Mouse (Mus musculus) c-Kit-positive CD71-positive TER-119-negative erythroid progenitor cells, embryonic 14.5 days (primary cell): ENCODE measurements at regions not wholly inside any gene's neighbourhood (a gene's known extent, or its start where the extent isn't known, plus 50 kb on each side); places are given as distances from the start of the nearest gene placed in this dataset.
"Not testable (repeated sequence)": the region's sequence is repeated elsewhere in the genome, so short reads cannot be mapped to it uniquely, and the experiment has no call there.

Source experiments
- DNase-seq: peaks from one replicate; pipeline ENCODE4 v3.0.0-alpha.2; 2013; ENCODE audit warnings: low read depth

GRCm38 (mm10) chr2:166322668-166323043 is 167.2 kb upstream of the Sulf2 start:
- no peak for DNase-seq

- no peak for DNase-seq
Measured at GRCm38 (mm10) chr2:166321992-166322667, 166.7 kb upstream of the Sulf2 start.

GRCm38 (mm10) chr2:166316409-166316916 is 161.0 kb upstream of the Sulf2 start:
- no peak for DNase-seq

- no peak for DNase-seq
Measured at GRCm38 (mm10) chr2:166310438-166310837, 155.0 kb upstream of the Sulf2 start.

- DNase-seq: no peak
Measured at GRCm38 (mm10) chr2:166309882-166310281, 154.4 kb upstream of the Sulf2 start.

- DNase-seq: no peak
Measured at GRCm38 (mm10) chr2:166307551-166307950, 152.1 kb upstream of the Sulf2 start.

- DNase-seq: no peak
Measured at GRCm38 (mm10) chr2:166305044-166306002, 149.9 kb upstream of the Sulf2 start.

- no peak for DNase-seq
Measured at GRCm38 (mm10) chr2:166303854-166304253, 148.4 kb upstream of the Sulf2 start.

GRCm38 (mm10) chr2:166301161-166301560 is 145.7 kb upstream of the Sulf2 start:
- no peak for DNase-seq

GRCm38 (mm10) chr2:166294672-166295071 is 139.2 kb upstream of the Sulf2 start:
- DNase-seq: no peak

GRCm38 (mm10) chr2:166292987-166293386 is 137.5 kb upstream of the Sulf2 start:
- no peak for DNase-seq

GRCm38 (mm10) chr2:166291266-166291665 is 135.8 kb upstream of the Sulf2 start:
- DNase-seq: no peak

GRCm38 (mm10) chr2:166290826-166291225 is 135.4 kb upstream of the Sulf2 start:
- DNase-seq: no peak

GRCm38 (mm10) chr2:166289198-166289597 is 133.7 kb upstream of the Sulf2 start:
- DNase-seq: no peak

GRCm38 (mm10) chr2:166281137-166281536 is 125.7 kb upstream of the Sulf2 start:
- not testable (repeated sequence) for DNase-seq

- DNase-seq: no peak
Measured at GRCm38 (mm10) chr2:166280651-166281127, 125.2 kb upstream of the Sulf2 start.

- no peak for DNase-seq
Measured at GRCm38 (mm10) chr2:166279676-166280075, 124.2 kb upstream of the Sulf2 start.

GRCm38 (mm10) chr2:166275398-166275797 is 119.9 kb upstream of the Sulf2 start:
- DNase-seq: no peak

- DNase-seq: no peak
Measured at GRCm38 (mm10) chr2:166274016-166274346, 118.5 kb upstream of the Sulf2 start.

GRCm38 (mm10) chr2:166273312-166274015 is 118.0 kb upstream of the Sulf2 start:
- DNase-seq: no peak

GRCm38 (mm10) chr2:166272841-166273240 is 117.4 kb upstream of the Sulf2 start:
- DNase-seq: no peak

- DNase-seq: no peak
Measured at GRCm38 (mm10) chr2:166272190-166272543, 116.7 kb upstream of the Sulf2 start.
